Mouse (Mus musculus): Measurements from ENCODE around the gene Exoc3l.
"Not testable (repeated sequence)": the region's sequence is repeated elsewhere in the genome, so short reads cannot be mapped to it uniquely, and the experiment has no call there.

The Exoc3l gene

GRCm38 (mm10) chr8:105291364-105291763, 4.5 kb downstream of the Exoc3l start:
- DNase-seq, result not testable (repeated sequence)

GRCm38 (mm10) chr8:105290554-105291314, 5.2 kb downstream of the Exoc3l start:
- DNase-seq, result peak; percentile 94 to 95

- peak; percentile 46 to 51 for DNase-seq
These were observed 6.0 kb downstream of the Exoc3l start, which contains the start of gene 4931428F04Rik for GRCm38 (mm10) chr8:105289805-105290460. Gene 4931428F04Rik (minus strand): TSS chr8:105289864.

DNA sequence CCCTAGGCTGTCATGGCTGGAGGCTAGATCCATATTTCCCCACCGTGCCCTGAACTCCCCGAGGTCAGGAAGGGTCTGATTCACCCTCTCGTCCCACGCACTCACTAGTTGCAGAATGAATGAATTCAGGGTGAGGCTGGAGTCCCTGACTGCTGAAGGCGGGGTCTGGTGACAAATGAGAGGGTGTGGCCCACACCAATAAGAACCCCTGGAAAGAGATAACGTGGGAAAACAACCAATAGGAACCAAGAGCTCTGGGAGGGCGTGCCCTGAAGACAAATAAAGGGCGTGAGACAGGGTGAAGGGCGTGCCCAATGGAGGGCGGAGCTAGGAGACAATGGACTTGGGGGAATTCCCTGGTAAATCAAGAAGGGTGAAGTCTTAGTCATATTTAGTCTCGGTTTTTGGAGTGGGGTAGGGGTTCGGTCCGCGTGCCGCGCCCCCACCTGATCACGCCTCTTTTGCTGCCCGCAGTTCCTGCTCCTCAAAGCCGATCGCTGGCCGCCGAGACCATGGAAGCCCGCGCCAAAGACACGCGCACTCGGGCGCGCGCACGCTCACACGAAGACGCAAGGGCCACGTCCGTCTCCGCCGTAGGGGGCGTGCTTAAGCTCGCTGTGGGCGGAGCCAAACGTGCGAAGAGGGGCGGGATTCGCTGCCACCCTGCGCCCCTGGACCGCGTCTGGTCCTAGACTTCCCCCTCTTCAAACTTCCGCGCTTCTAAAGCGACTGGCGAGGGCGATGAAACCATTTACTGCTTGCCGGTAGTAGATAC, 6.8 kb downstream of the Exoc3l start:
- DNase-seq, result peak; percentile 97 to 98

DNA sequence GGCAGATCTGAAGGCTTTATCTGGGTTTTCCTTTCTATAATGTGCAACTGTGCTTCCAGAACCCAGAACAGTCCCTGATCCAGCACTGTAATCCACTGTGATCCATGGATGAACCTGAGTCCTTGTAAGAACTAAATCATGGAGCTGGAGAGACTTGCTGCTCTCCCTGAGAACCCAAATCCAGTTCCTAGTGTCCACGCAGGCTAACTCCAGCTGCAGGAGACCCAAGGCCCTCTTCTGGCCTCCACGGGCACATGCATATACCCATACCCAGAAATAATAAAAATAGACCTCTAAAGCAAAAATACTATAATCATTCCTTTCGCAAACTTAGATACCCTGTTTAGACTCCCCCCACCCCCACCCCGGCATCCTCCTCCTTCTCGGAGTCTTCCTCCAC, 7.7 kb downstream of the Exoc3l start:
- no peak for DNase-seq

- no peak for DNase-seq
These were observed 9.0 kb downstream of the Exoc3l start for GRCm38 (mm10) chr8:105286907-105287306.

- DNase-seq, result no peak
These were observed 10.4 kb downstream of the Exoc3l start for GRCm38 (mm10) chr8:105285514-105285913.

GRCm38 (mm10) chr8:105283074-105283473, 12.8 kb downstream of the Exoc3l start:
- peak; percentile 53 to 59 for DNase-seq

DNA sequence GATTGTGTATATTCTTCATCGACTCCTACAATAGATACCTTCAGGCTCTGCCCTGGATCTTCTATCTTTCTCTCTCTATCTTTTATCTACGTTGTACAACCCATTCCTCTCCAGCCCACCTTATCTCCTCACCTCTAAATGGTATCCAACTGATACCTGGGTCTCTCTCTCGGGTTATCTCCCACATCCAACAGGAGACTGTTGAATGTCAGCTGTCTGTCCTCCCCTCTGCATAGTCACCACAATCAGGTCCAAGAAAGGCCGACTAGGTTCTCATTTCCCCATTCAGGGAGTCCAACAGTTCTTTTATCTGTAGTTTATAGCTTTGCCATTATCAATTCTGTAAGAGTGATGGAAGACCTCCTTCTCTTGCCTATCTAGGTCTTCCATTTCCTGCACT, 13.7 kb downstream of the Exoc3l start:
- DNase-seq, result no peak

GRCm38 (mm10) chr8:105281821-105282220, 14.1 kb downstream of the Exoc3l start:
- DNase-seq, result no peak

DNA sequence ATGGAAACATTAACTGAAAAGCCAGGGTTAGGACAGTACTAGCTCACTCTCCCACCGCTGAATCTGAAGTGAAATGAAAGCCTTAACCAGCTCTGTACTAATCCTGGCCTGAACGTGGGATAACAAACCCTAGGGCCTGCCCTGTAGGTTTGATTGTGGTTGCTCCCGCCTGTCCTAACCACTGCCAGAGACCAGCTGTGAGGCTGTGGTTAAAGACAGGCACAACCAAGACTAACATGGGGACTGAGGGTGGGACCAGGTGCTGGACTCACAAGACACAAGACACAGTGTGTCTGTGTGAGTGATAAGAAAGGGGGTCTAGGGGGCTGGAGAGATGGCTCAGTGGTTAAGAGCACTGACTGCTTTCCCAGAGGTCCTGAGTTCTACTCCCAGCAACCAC, 15.3 kb downstream of the Exoc3l start:
- DNase-seq, result no peak

DNA sequence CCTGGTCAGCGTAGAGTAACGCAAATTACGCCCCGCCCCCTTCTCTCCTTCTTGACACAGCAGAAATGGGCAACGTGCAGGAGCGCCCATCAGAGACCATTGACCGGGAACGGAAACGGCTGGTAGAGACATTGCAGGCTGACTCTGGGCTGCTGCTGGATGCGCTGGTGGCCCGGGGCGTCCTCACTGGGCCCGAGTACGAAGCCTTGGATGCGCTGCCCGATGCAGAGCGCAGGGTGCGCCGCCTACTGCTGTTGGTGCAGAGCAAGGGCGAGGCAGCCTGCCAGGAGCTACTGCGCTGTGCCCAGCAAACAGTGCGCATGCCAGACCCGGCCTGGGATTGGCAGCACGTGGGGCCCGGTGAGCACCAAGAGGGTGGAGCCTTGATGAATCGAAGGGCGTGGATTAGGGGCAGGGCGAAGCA, 17.0 kb downstream of the Exoc3l start:
- DNase-seq, result peak; percentile 44 to 45

- peak; percentile 30 to 32 for DNase-seq
These were observed 19.4 kb downstream of the Exoc3l start for GRCm38 (mm10) chr8:105276292-105277120.

- DNase-seq, result no peak
These were observed 20.1 kb downstream of the Exoc3l start, which contains the start of gene Nol3 for GRCm38 (mm10) chr8:105275840-105276239. Gene Nol3 (plus strand): TSS chr8:105276140.

GRCm38 (mm10) chr8:105275387-105275786, 20.5 kb downstream of the Exoc3l start:
- DNase-seq, result no peak

GRCm38 (mm10) chr8:105270916-105271186, 25.1 kb downstream of the Exoc3l start:
- no peak for DNase-seq

- DNase-seq, result peak in 1 of 2 experiments; percentile 36
These were observed 25.6 kb downstream of the Exoc3l start for GRCm38 (mm10) chr8:105270101-105270915.

- peak; percentile 42 to 50 for DNase-seq
These were observed 26.4 kb downstream of the Exoc3l start, which contains the start of gene Hsf4 for GRCm38 (mm10) chr8:105269461-105269947. Gene Hsf4 (plus strand): TSS chr8:105269801.

GRCm38 (mm10) chr8:105269075-105269458, 26.8 kb downstream of the Exoc3l start:
- DNase-seq, result no peak

GRCm38 (mm10) chr8:105268342-105269074, 27.4 kb downstream of the Exoc3l start:
- DNase-seq, result no peak

GRCm38 (mm10) chr8:105266775-105267174, 29.1 kb downstream of the Exoc3l start:
- DNase-seq, result peak; percentile 57 to 67
